Mouse (Mus musculus): ENCODE data around the gene Frmpd1.

Frmpd1 gene

DNA sequence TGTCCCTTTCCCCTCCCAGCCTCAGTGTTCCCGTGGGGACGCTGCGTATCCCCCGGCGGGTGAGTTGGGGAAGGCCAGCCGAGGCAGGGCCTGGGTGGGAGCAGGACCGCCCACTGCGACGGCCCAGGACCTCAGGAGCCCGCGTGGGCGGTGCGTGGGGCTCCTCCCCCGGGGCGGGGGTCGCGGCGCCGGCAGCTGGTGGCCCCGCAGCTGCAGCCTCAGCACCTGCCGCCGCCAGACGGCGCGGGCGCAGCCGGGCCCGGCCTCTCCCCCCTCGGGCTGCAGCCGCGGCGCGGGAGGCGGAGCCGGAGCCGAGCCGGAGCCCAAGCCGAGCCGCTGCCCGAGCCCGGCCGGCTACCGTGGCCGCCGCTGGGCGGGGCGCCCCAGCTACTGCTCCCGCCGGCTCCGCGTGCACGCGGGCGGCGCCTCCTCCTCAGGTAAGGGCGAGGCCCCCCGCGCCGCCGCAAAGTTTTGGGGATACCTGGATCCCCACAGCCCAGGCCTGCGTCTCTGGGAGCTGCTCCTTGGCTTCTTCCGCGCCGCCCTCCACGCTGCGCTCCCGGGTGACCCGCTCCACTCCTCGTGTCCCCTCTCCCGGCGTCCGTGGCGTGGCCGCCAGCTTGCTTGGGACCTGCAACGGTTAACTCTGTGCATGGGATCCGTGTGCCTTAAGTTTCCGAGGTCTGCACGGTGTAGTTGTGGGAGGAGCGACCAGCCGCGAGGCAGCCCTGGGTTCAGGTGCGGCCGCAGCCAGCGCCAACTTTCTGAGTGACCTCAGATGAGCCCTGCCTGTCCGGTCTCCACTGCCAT, at the start of gene Frmpd1:
Frmpd1 (plus strand) TSS at position 355 of the 810 bp plus-strand sequence.
- DNase-seq (ENCODE audit: low read depth, low spot score): peak; percentile 46

GRCm38 (mm10) chr4:45137636-45138035, 47.0 kb upstream of the Frmpd1 start:
- no peak for DNase-seq (ENCODE audit: low read depth, low spot score)

DNA sequence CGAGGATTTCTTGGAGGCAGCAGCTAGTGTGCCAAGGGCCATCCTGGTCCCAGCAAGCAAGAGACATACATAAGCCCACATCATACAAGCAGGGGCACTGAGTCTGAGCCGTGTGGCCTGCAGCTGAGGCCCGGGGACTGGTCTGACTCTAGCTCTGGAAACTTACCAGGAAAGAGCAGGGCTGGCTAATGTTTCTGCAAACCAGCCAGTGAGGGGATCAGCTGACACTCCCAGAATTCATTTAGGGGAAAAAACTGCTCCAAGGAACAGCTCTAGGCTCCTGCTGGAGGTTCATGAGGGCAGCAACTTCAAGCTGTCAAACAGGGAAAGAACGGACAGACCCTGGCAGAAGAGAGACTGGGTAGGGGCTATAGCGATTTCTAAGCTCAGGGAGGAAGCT, 42.8 kb upstream of the Frmpd1 start:
- no peak for DNase-seq (ENCODE audit: low read depth, low spot score)

DNA sequence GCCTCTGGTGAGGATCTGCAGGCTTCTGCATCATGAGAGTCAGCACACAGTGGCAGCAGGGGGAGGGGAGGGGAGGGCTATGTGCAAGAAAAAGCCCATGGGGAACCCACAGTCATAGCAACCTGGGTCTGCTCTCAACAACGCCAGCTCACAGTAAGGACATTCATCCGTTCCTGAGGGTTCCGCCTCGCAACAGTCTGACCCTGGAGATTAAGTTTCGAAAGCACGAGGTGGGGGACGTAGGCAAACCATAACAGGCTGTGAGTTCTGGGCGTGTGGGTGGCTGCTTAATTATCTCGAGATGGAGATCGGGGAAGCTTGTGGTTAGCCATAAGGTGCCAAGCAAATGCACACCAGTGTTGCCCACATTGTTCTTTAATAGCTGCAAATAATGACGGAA, 42.3 kb upstream of the Frmpd1 start:
- DNase-seq (ENCODE audit: low read depth, low spot score): no peak

GRCm38 (mm10) chr4:45143005-45143404, 41.7 kb upstream of the Frmpd1 start:
- DNase-seq (ENCODE audit: low read depth, low spot score): no peak

- no peak for DNase-seq (ENCODE audit: low read depth, low spot score)
Measured at GRCm38 (mm10) chr4:45156433-45156832, 28.2 kb upstream of the Frmpd1 start.

DNA sequence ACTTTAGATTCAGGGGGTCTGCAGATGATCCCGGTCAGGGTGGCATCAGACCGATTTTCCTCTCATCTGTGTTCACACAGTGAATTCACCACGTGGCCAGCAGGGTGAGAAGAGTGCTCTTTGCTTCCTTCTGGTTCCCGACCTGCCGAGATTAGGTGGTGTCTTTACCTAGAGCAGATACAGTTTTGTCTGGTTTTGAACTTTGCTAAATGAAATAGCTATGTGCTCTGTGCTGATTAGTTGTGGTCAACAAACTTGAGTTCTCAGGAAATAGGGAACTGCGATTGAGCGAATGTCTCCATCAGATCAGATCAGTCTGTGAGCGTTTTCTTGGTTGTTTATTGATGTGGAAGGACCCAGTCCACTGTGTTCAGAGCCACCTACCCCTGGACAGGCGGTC, 26.1 kb upstream of the Frmpd1 start:
- DNase-seq (ENCODE audit: low read depth, low spot score): no peak

GRCm38 (mm10) chr4:45160773-45161172, 23.9 kb upstream of the Frmpd1 start:
- no peak for DNase-seq (ENCODE audit: low read depth, low spot score)

- DNase-seq (ENCODE audit: low read depth, low spot score): peak; percentile 41
Measured at GRCm38 (mm10) chr4:45163711-45164110, 21.0 kb upstream of the Frmpd1 start.

DNA sequence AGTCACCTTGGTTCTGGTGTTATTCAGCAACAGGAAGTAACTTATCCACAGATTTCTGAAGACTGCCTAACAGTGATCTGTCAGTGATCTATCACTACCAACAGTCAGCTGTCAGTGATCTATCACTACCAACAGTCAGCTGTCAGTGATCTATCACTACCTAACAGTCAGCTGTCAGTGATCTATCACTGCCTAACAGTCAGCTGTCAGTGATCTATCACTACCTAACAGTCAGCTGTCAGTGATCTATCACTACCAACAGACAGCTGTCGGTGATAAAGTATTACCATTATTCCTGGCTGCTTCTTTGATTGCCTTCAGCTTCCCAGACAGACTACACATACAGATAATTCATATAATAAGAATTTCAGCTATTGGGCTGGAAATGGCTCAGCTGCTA, 19.2 kb upstream of the Frmpd1 start:
- DNase-seq (ENCODE audit: low read depth, low spot score): no peak

DNA sequence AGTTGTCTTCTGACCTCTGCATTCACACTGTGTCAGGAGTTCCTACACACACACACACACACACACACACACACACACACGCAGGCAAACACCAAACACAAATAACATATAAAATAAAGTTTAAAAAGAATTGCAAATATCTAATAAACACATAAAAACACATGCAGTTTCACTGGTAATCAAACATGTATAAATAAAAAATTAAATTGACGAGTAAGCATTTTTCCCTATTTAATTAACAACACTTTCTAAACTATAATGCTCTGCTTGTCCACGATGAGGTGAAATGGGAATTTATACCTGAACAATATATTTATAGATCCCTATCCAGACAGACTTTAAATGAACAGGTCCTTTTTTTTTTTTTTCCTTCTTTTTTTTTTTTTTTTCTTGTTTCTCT, 18.7 kb upstream of the Frmpd1 start:
- no peak for DNase-seq (ENCODE audit: low read depth, low spot score)

GRCm38 (mm10) chr4:45171340-45171739, 13.3 kb upstream of the Frmpd1 start:
- DNase-seq (ENCODE audit: low read depth, low spot score): no peak

- DNase-seq (ENCODE audit: low read depth, low spot score): no peak
Measured at GRCm38 (mm10) chr4:45183818-45184520, 706 bp upstream of the Frmpd1 start.

GRCm38 (mm10) chr4:45185331-45185669, 625 bp downstream of the Frmpd1 start:
- no peak for DNase-seq (ENCODE audit: low read depth, low spot score)

DNA sequence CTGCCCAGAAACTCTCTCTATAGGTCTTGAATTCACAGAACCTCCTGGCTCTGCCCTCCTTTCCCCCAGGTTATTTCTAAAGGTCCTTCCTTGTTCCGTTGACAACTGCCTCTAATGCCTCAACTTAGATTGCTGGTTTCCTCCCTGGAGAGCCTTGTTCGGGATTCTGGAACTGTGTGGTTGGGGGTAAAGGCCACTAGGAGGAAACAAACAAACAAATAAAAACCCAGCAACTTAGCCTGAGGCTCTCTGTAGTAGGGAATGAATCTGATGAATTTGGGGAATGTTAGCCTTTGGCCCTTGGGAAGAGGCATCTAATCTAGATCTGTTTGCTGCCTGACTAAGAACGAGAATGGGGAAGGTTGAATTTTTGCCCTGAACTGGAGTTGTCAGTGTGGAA, 13.6 kb downstream of the Frmpd1 start:
- DNase-seq (ENCODE audit: low read depth, low spot score): no peak

DNA sequence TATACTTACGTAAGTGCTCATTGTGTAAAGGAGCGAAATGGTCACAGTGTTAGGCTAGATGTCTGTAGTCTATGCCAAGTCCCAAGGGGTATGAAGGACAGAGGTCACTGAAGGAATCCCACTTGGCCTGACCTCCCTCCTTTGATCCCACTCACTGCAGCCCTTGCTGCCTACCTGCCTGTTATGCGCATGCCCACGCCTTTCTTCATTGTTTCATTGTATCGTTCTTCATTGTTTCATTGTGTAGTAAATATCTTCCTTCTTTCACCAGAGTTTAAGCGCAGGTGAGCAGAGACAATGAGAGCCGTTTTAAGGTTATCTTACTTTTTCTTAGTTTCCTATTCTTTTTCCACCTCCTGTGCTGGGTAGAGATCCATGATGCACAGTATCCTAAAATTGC, 18.6 kb downstream of the Frmpd1 start:
- no peak for DNase-seq (ENCODE audit: low read depth, low spot score)

- no peak for DNase-seq (ENCODE audit: low read depth, low spot score)
Measured at GRCm38 (mm10) chr4:45207444-45207843, 22.8 kb downstream of the Frmpd1 start.

DNA sequence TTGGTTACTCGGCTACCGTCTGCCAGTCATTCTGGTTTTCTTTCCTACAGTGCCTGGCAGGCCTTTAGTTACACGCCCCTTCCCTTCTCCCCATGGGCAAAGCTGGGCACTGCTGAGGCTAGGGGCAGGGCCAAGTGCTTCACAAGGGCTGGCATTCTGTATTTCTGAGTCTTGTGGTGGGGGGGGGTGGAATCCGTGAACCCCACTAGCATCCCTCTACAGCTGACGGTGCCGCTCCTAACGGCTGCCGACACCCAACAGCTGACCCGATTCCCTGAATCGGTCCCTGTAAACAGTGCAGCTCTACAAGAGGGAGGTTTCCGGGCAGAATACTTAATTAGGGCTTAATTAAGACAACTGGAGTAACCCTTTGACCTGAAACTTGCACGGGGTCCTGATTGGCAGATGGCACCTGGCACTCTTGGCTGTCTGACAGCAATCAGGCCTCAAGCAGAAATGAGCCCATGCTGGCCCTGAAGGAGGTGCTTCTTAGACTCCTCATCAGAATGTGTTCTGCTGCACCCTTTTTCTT, 24.2 kb downstream of the Frmpd1 start:
- no peak for DNase-seq (ENCODE audit: low read depth, low spot score)

- DNase-seq (ENCODE audit: low read depth, low spot score): no peak
Measured at GRCm38 (mm10) chr4:45212342-45213063, 27.8 kb downstream of the Frmpd1 start.

DNA sequence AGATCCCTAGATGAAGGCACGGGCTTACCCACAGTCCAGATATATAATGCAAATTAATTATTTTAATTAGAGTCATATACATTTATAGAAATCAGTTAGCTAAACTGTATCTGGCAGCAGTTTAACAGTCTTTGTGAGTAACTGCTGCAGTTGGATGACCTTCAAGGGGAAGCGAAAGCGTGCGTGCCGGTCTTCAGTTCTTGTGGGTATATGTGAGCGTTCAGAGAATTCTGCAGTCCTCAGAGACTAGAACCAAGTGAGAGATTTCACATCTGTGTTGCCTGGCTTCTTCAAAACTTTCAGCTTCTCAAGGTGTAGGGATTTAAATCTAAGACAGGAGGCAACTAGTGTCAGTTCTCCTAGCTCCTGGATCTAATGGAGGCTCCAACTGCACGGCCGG, 35.3 kb downstream of the Frmpd1 start:
- no peak for DNase-seq (ENCODE audit: low read depth, low spot score)

GRCm38 (mm10) chr4:45222395-45222794, 37.7 kb downstream of the Frmpd1 start:
- no peak for DNase-seq (ENCODE audit: low read depth, low spot score)

- no peak for DNase-seq (ENCODE audit: low read depth, low spot score)
Measured at GRCm38 (mm10) chr4:45230263-45230662, 45.6 kb downstream of the Frmpd1 start.
